In the genomic region with DNA sequence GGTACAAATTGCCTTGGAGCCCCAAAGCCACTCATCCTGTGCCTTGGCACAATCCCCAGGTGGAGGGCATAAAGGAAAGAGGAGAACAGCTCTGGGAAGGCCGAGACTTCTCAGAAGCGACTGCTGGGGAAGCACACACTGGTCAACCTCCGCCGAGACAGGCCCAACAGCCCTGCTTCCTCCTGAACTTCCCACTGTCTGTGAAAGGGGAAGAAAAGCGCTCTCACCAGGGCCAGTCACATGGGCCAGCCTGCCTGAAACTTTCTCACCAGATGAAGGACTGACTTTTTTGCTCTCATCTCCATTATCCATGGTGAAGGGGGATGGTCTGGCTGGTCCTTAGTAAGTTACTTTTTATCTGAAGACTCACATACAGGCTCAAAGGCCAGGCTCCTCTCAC, we compare ENCODE assay signal across 11 mouse cellular contexts.
A peak's percentile ranks its signal among the peaks of the same experiment; 100 is the strongest.
DNase-seq lines count a peak whose midpoint lies in the region; ATAC-seq and TF ChIP-seq lines count a peak whose summit lies in the region.
"Had no signal": no experiment of that assay in that cellular context is flagged by ENCODE, and none has a peak within 500 bp of the region (broad histone marks: within the 10 kb centered on the region; RNA-seq: fewer than 3 reads in every experiment).

No protein-coding gene starts in this region.

- no peak for TF ChIP-seq CTCF in lung, postnatal 0 days (IDR thresholded peaks at IDR 0.05)
- no peak for TF ChIP-seq CTCF in lung, adult 2 months (IDR thresholded peaks at IDR 0.05; ENCODE audit: insufficient read depth, low read length)

- H3K4me2 ChIP-seq in embryonic facial prominence, embryonic 13.5 days, result no peak overlapping the region
- H3K4me2 ChIP-seq in lung, postnatal 0 days (replicated peaks; ENCODE audit: low read depth, low read length), result no peak overlapping the region
- H3K4me2 ChIP-seq in limb, embryonic 15.5 days, result no peak overlapping the region
- H3K4me2 ChIP-seq: forebrain, embryonic 15.5 days; hindbrain, embryonic 15.5 days had no signal

- no peak for TF ChIP-seq EP300 in lung, postnatal 0 days (IDR thresholded peaks at IDR 0.05)

- H3K4me3 ChIP-seq in embryonic facial prominence, embryonic 13.5 days, result no peak overlapping the region
- H3K4me3 ChIP-seq in embryonic facial prominence, embryonic 10.5 days, result no peak overlapping the region
- no peak overlapping the region for H3K4me3 ChIP-seq in lung, postnatal 0 days (ENCODE audit: low read depth, low read length)
- no peak overlapping the region for H3K4me3 ChIP-seq in lung, adult 2 months (replicated peaks; ENCODE audit: extremely low read depth, low read depth, low read length)
- H3K4me3 ChIP-seq in limb, embryonic 15.5 days, result no peak overlapping the region
- H3K4me3 ChIP-seq: forebrain, embryonic 15.5 days; hindbrain, embryonic 15.5 days had no signal

- DNase-seq in embryonic facial prominence, embryonic 10.5 days (ENCODE audit: low spot score), result no peak
- DNase-seq in lung, postnatal 0 days (ENCODE audit: low spot score), result peak; percentile 22
- DNase-seq in lung, adult 2 months, result no peak
- peak; percentile 35 for DNase-seq in splenic B cell, adult 2 months (ENCODE audit: low read depth, low spot score)
- DNase-seq in adrenal gland, postnatal 25 days, result no peak
- no peak for DNase-seq in adrenal gland, adult 2 months
- DNase-seq: right cerebral cortex, postnatal 14 days had no signal

- H3K27me3 ChIP-seq in embryonic facial prominence, embryonic 13.5 days, result no peaks in the 10 kb centered on the region
- H3K27me3 ChIP-seq in embryonic facial prominence, embryonic 10.5 days (replicated peaks; ENCODE audit: low read depth, poor library complexity, severe bottlenecking), result no peaks in the 10 kb centered on the region
- no peaks in the 10 kb centered on the region for H3K27me3 ChIP-seq in lung, postnatal 0 days (replicated peaks; ENCODE audit: insufficient read depth, low read length)
- H3K27me3 ChIP-seq in limb, embryonic 15.5 days, result no peaks in the 10 kb centered on the region
- H3K27me3 ChIP-seq in splenic B cell, adult 2 months (ENCODE audit: control insufficient read depth, insufficient read depth, low read length, poor library complexity, severe bottlenecking), result no peaks in the 10 kb centered on the region
- H3K27me3 ChIP-seq: forebrain, embryonic 15.5 days; hindbrain, embryonic 15.5 days had no signal

- H3K27ac ChIP-seq in embryonic facial prominence, embryonic 13.5 days, result 0 out of 2 replicates have a peak overlapping the region, but pooled peaks have one; percentile 55
- no peak overlapping the region for H3K27ac ChIP-seq in embryonic facial prominence, embryonic 10.5 days (replicated peaks)
- 0 out of 2 replicates have a peak overlapping the region, but pooled peaks have one; percentile 60 for H3K27ac ChIP-seq in lung, postnatal 0 days (ENCODE audit: low read length)
- H3K27ac ChIP-seq in limb, embryonic 15.5 days, result peak overlapping the region; percentile 65; the same call in 1 of the 2 replicates
- H3K27ac ChIP-seq: forebrain, embryonic 15.5 days; hindbrain, embryonic 15.5 days had no signal

- H3K4me1 ChIP-seq in embryonic facial prominence, embryonic 13.5 days, result peaks cover 27% of the 10 kb centered on the region
- peaks cover 31% of the 10 kb centered on the region for H3K4me1 ChIP-seq in embryonic facial prominence, embryonic 10.5 days
- H3K4me1 ChIP-seq in lung, postnatal 0 days (ENCODE audit: insufficient read depth, low read depth, low read length), result peaks cover 5% of the 10 kb centered on the region; the same call in 1 of the 2 replicates
- peaks cover 13% of the 10 kb centered on the region for H3K4me1 ChIP-seq in lung, adult 2 months (ENCODE audit: control insufficient read depth, insufficient read depth, low read length)
- peaks cover 19% of the 10 kb centered on the region for H3K4me1 ChIP-seq in limb, embryonic 15.5 days

- no peak for TF ChIP-seq POLR2A in lung, adult 2 months (IDR thresholded peaks at IDR 0.05; ENCODE audit: borderline replicate concordance, extremely low read depth, low read depth, low read length)

- no peaks in the 10 kb centered on the region for H3K9me3 ChIP-seq in embryonic facial prominence, embryonic 13.5 days
- no peaks in the 10 kb centered on the region for H3K9me3 ChIP-seq in embryonic facial prominence, embryonic 10.5 days
- H3K9me3 ChIP-seq in lung, postnatal 0 days (ENCODE audit: low read length), result no peaks in the 10 kb centered on the region
- H3K9me3 ChIP-seq in limb, embryonic 15.5 days, result no peaks in the 10 kb centered on the region
- H3K9me3 ChIP-seq: forebrain, embryonic 15.5 days; hindbrain, embryonic 15.5 days had no signal

- no peak overlapping the region for H3K9ac ChIP-seq in embryonic facial prominence, embryonic 13.5 days
- H3K9ac ChIP-seq in lung, postnatal 0 days (replicated peaks; ENCODE audit: low read depth), result no peak overlapping the region
- H3K9ac ChIP-seq in limb, embryonic 15.5 days, result no peak overlapping the region
- H3K9ac ChIP-seq: forebrain, embryonic 15.5 days; hindbrain, embryonic 15.5 days had no signal

- WGBS in embryonic facial prominence, embryonic 13.5 days, result 68% methylated on average over 5 of the region's 5 CpGs
- whole genome bisulfite sequencing in embryonic facial prominence, embryonic 10.5 days, result 52% methylated on average over 5 of the region's 5 CpGs
- WGBS in lung, postnatal 0 days, result 49% methylated on average over 5 of the region's 5 CpGs
- 64% methylated on average over 5 of the region's 5 CpGs for WGBS in lung, adult 2 months
- 72% methylated on average over 5 of the region's 5 CpGs for WGBS in limb, embryonic 15.5 days

- peaks cover 64% of the 10 kb centered on the region for H3K36me3 ChIP-seq in embryonic facial prominence, embryonic 13.5 days
- H3K36me3 ChIP-seq in embryonic facial prominence, embryonic 10.5 days (replicated peaks), result peaks cover 48% of the 10 kb centered on the region
- H3K36me3 ChIP-seq in lung, postnatal 0 days (ENCODE audit: insufficient read depth, low read length), result peaks cover 13% of the 10 kb centered on the region
- H3K36me3 ChIP-seq in limb, embryonic 15.5 days, result peaks cover 50% of the 10 kb centered on the region
- H3K36me3 ChIP-seq in splenic B cell, adult 2 months (ENCODE audit: control insufficient read depth, insufficient read depth, low read length, poor library complexity, severe bottlenecking), result no peaks in the 10 kb centered on the region

- no peak for ATAC-seq in embryonic facial prominence, embryonic 13.5 days (ENCODE audit: insufficient number of reproducible peaks, insufficient read depth, low FRiP score, low TSS enrichment, low read depth)
- ATAC-seq in lung, postnatal 0 days, result no peak
- ATAC-seq in limb, embryonic 15.5 days (ENCODE audit: insufficient number of reproducible peaks, low FRiP score, low TSS enrichment, low read depth), result no peak
- ATAC-seq: forebrain, embryonic 15.5 days had no signal

Comparison
In these comparisons a context has a peak if more than half of its experiments do, and no peak if none do; other contexts are left out.
1. DNase-seq: peak in lung, postnatal 0 days (single experiment) and splenic B cell, adult 2 months (single experiment); none in embryonic facial prominence, embryonic 10.5 days (single experiment), lung, adult 2 months (single experiment), adrenal gland, postnatal 25 days (single experiment) and adrenal gland, adult 2 months (single experiment).